Mouse (Mus musculus) MEL (cell line): ENCODE data around the gene Igsf21. TPM values are rescaled to one million over a fixed set of nuclear protein-coding genes. Genes with fewer than 3 reads are reported as not detected.

ENCODE experiments used
- DNase-seq: peaks from one replicate; pipeline ENCODE4 v3.0.0; 2011; ENCODE audit warnings: low read depth, low spot score
- H3K27ac ChIP-seq: 2 replicates; pipeline ENCODE4 v1.5.1; 2012; ENCODE audit warnings: low read depth, mild to moderate bottlenecking, control low read depth, low read length, moderate library complexity; ENCODE audit not compliant: control insufficient read depth
- H3K27me3 ChIP-seq, 2 experiments: fragments of 150-350 bp in 1 of 2; sonication (generic) in 1 of 2; 2 replicates each; pipeline ENCODE4 v1.6.1; 2012; ENCODE audit warnings: low read length in 2 of 2, mild to moderate bottlenecking in 2 of 2, improper control_type of control experiment in 1 of 2, moderate library complexity in 1 of 2; ENCODE audit not compliant: insufficient read depth in 2 of 2, control insufficient read depth in 1 of 2
- H3K36me3 ChIP-seq, 2 experiments: 2 replicates each; pipeline ENCODE4 v1.6.1; 2012 to 2014; ENCODE audit warnings: low read length in 2 of 2, improper control_type of control experiment in 1 of 2, inconsistent platforms in 1 of 2, mild to moderate bottlenecking in 1 of 2; ENCODE audit not compliant: insufficient read depth in 2 of 2, control insufficient read depth in 1 of 2
- H3K4me1 ChIP-seq, 2 experiments: fragments of 150-350 bp in 1 of 2; sonication (generic) in 1 of 2; 2 replicates each; pipeline ENCODE4 v1.6.1; 2012; ENCODE audit warnings: low read length in 2 of 2, improper control_type of control experiment in 1 of 2, mild to moderate bottlenecking in 1 of 2; ENCODE audit not compliant: insufficient read depth in 2 of 2, control insufficient read depth in 1 of 2
- H3K4me3 ChIP-seq, 2 experiments: fragments of 150-350 bp in 1 of 2; sonication (generic) in 1 of 2; 2 replicates each; pipeline ENCODE4 v1.5.1; 2012; ENCODE audit warnings: low read depth in 2 of 2, low read length in 2 of 2, mild to moderate bottlenecking in 2 of 2, moderate library complexity in 2 of 2, control low read depth in 1 of 2, improper control_type of control experiment in 1 of 2; ENCODE audit not compliant: control insufficient read depth in 1 of 2, insufficient read depth in 1 of 2
- H3K79me2 ChIP-seq: 2 replicates; pipeline ENCODE4 v1.6.1; 2012; ENCODE audit warnings: mild to moderate bottlenecking, low read length, moderate library complexity; ENCODE audit not compliant: control insufficient read depth, poor library complexity, insufficient read depth
- H3K9ac ChIP-seq: 2 replicates; pipeline ENCODE4 v1.6.1; 2012; ENCODE audit warnings: low read depth, mild to moderate bottlenecking, control low read depth, low read length, moderate library complexity; ENCODE audit not compliant: control insufficient read depth, poor library complexity, severe bottlenecking
- H3K9me3 ChIP-seq: fragments of 150-350 bp; sonication (generic); replicated peaks from 2 replicates; pipeline ENCODE4 v1.6.1; 2012; ENCODE audit warnings: mild to moderate bottlenecking, low read length, improper control_type of control experiment, moderate library complexity; ENCODE audit not compliant: insufficient read depth
- BHLHE40 ChIP-seq: IDR thresholded peaks from 2 replicates; pipeline ENCODE4 v1.6.1; 2012; ENCODE audit warnings: low read depth, mild to moderate bottlenecking, inconsistent platforms, low read length, improper control_type of control experiment, borderline replicate concordance
- CHD2 ChIP-seq: IDR thresholded peaks from 2 replicates; pipeline ENCODE4 v1.6.1; 2011; ENCODE audit warnings: low read length, improper control_type of control experiment
- CTCF ChIP-seq, 3 experiments: IDR thresholded peaks in 2 of 3; conservative IDR thresholded peaks in 1 of 3; 2 replicates each; pipeline ENCODE4 v1.5.1; 2011 to 2012; ENCODE audit warnings: low read length in 3 of 3, low read depth in 2 of 3, mild to moderate bottlenecking in 2 of 3, improper control_type of control experiment in 1 of 3, inconsistent platforms in 1 of 3, mixed read lengths in 1 of 3, moderate library complexity in 1 of 3; ENCODE audit not compliant: control insufficient read depth in 1 of 3, insufficient read depth in 1 of 3, poor library complexity in 1 of 3, severe bottlenecking in 1 of 3
- EP300 ChIP-seq, 2 experiments: IDR thresholded peaks; 2 replicates each; pipeline ENCODE4 v1.6.1; 2011; ENCODE audit warnings: improper control_type of control experiment in 2 of 2, low read length in 2 of 2, low read depth in 1 of 2, mild to moderate bottlenecking in 1 of 2
- ETS1 ChIP-seq: IDR thresholded peaks from 2 replicates; pipeline ENCODE4 v1.6.1; 2012; ENCODE audit warnings: low read depth, mild to moderate bottlenecking, inconsistent platforms, low read length, improper control_type of control experiment, moderate library complexity
- GABPA ChIP-seq: IDR thresholded peaks from 2 replicates; pipeline ENCODE4 v1.6.1; 2012; ENCODE audit warnings: low read depth, mild to moderate bottlenecking, inconsistent platforms, low read length, improper control_type of control experiment, moderate library complexity
- HCFC1 ChIP-seq: IDR thresholded peaks from 2 replicates; pipeline ENCODE4 v1.6.1; 2012; ENCODE audit warnings: low read depth, mild to moderate bottlenecking, inconsistent platforms, low read length, improper control_type of control experiment, moderate library complexity
- MAFK ChIP-seq: IDR thresholded peaks from 2 replicates; pipeline ENCODE4 v1.6.1; 2011; ENCODE audit warnings: low read depth, mild to moderate bottlenecking, low read length, improper control_type of control experiment, borderline replicate concordance
- MAX ChIP-seq: IDR thresholded peaks from 2 replicates; pipeline ENCODE4 v1.6.1; 2011; ENCODE audit warnings: low read length, improper control_type of control experiment
- MYC ChIP-seq: IDR thresholded peaks from 2 replicates; pipeline ENCODE4 v1.6.1; 2011; ENCODE audit warnings: low read depth, mild to moderate bottlenecking, low read length, improper control_type of control experiment, moderate library complexity
- NRF1 ChIP-seq: IDR thresholded peaks from 2 replicates; pipeline ENCODE4 v1.6.1; 2014; ENCODE audit warnings: low read depth, mild to moderate bottlenecking, inconsistent platforms, low read length, improper control_type of control experiment, moderate library complexity; ENCODE audit not compliant: poor library complexity, insufficient read depth, severe bottlenecking
- POLR2A ChIP-seq, 2 experiments: IDR thresholded peaks; 2 replicates each; pipeline ENCODE4 v1.6.1; 2011 to 2012; ENCODE audit warnings: low read length in 2 of 2, mild to moderate bottlenecking in 2 of 2, control low read depth in 1 of 2, improper control_type of control experiment in 1 of 2, low read depth in 1 of 2, moderate library complexity in 1 of 2; ENCODE audit not compliant: control insufficient read depth in 1 of 2, insufficient read depth in 1 of 2, poor library complexity in 1 of 2
- POLR2AphosphoS5 ChIP-seq: IDR thresholded peaks from 2 replicates; pipeline ENCODE4 v1.6.1; 2012; ENCODE audit warnings: low read depth, borderline replicate concordance, mild to moderate bottlenecking, inconsistent platforms, low read length, moderate library complexity, mixed read lengths
- RAD21 ChIP-seq: IDR thresholded peaks from 2 replicates; pipeline ENCODE4 v1.6.1; 2011; ENCODE audit warnings: mild to moderate bottlenecking, low read depth, low read length, improper control_type of control experiment
- TAL1 ChIP-seq: IDR thresholded peaks from 2 replicates; pipeline ENCODE4 v1.6.1; 2012; ENCODE audit warnings: mild to moderate bottlenecking, inconsistent platforms, low read length, moderate library complexity, mixed read lengths
- TBP ChIP-seq: IDR thresholded peaks from 2 replicates; pipeline ENCODE4 v1.8.0; 2011; ENCODE audit warnings: low read depth, low read length, improper control_type of control experiment
- USF1 ChIP-seq: IDR thresholded peaks from 2 replicates; pipeline ENCODE4 v1.6.1; 2014; ENCODE audit warnings: low read depth, mild to moderate bottlenecking, inconsistent platforms, low read length, improper control_type of control experiment, moderate library complexity
- USF2 ChIP-seq, 2 experiments: IDR thresholded peaks; 2 replicates each; pipeline ENCODE4 v1.6.1; 2011 to 2012; ENCODE audit warnings: improper control_type of control experiment in 2 of 2, low read length in 2 of 2, borderline replicate concordance in 1 of 2, inconsistent platforms in 1 of 2, low read depth in 1 of 2, mild to moderate bottlenecking in 1 of 2; ENCODE audit not compliant: insufficient read depth in 1 of 2
- polyA plus RNA-seq, 2 experiments: library from polyadenylated mRNA; stranded (reverse) in 1 of 2; unstranded in 1 of 2; fragments of >175 nt in 1 of 2; fragments of >200 nt in 1 of 2; gene quantifications; 2 replicates each; pipeline versions ENCODE4 v1.2.1 to v1.2.4; 2012; ENCODE audit warnings: low replicate concordance in 2 of 2, low read depth in 1 of 2; ENCODE audit not compliant: insufficient read length in 2 of 2, insufficient read depth in 1 of 2, missing spikeins in 1 of 2
- total RNA-seq: library from RNA; depleted of rRNA; stranded (reverse); fragments of 300-350 nt; gene quantifications from 2 replicates; pipeline ENCODE4 v1.2.3, GENCODE M21; 2012

The Igsf21 gene
- total and polyA plus RNA-seq, 3 experiments: not detected

DNA sequence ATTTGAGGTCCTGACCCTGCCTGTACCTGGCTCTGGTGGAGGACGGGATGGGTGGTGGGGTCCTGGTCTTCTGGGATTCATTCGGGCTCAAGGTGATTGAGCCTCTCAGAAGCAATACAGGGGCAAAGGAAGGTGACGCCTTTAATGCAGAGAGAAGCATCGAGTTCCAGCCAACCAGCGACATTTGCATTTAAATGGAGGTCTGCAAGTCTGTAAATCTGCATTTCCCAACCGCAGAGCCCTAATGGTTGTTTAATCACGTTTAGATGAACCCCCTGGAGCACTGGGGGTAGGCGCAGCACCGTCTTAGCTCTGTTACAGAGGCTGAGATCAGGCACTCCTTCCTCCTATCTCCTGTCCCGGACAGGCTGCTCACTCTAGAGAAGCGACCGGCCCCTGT, 244.5 kb downstream of the Igsf21 start:
- Histone ChIP-seq H3K79me2 (no peaks in the 10 kb centered on the region), H3K36me3 (no peaks in the 10 kb centered on the region), H3K9me3 (no peaks in the 10 kb centered on the region), H3K4me1 (no peaks in the 10 kb centered on the region), H3K27me3 (no peaks in the 10 kb centered on the region), H3K27ac (no peak overlapping the region), H3K4me3 (no peak overlapping the region), H3K9ac (no peak overlapping the region)
- DNase-seq: no peak
- TF ChIP-seq CHD2 (no peak), NRF1 (no peak), TAL1 (no peak), MAX (no peak), RAD21 (no peak), BHLHE40 (no peak), GABPA (no peak)

DNA sequence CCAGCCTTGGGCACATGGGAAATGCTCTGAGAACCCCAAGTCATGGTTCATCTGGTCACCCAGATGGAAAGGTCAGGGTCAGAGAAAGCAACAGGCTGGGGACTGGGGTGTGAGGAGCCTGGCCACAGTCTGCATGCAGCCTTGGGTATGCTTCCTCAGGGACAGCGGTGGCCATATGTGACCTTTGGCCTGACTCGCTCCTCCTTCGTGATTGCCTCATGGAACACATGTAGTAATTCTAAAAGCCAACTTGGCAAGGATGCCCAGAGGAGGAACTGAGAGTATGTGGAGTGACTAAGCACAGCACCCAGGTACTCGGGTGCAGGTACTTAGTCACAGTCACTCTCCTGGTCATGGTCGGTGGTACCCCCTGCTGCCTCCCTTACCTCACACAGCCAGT, 245.7 kb downstream of the Igsf21 start:
- H3K36me3 ChIP-seq: no peaks in the 10 kb centered on the region
- H3K27me3 ChIP-seq: no peaks in the 10 kb centered on the region
- no peak overlapping the region for H3K9ac ChIP-seq
- no peak overlapping the region for H3K4me3 ChIP-seq
- DNase-seq: no peak
- H3K4me1 ChIP-seq: no peaks in the 10 kb centered on the region
- TF ChIP-seq USF1: no peak
- no peak for TF ChIP-seq MYC
- no peak for TF ChIP-seq TBP
- TF ChIP-seq POLR2A (IDR thresholded peaks at IDR 0.05; ENCODE audit: control insufficient read depth in 1 of 2, insufficient read depth in 1 of 2, low read depth in 1 of 2, low read length in 2 of 2, poor library complexity in 1 of 2): no peak
- no peak for TF ChIP-seq HCFC1
- TF ChIP-seq GABPA: no peak
- no peak for TF ChIP-seq NRF1
- TF ChIP-seq ETS1: no peak
- no peak for TF ChIP-seq USF2 (IDR thresholded peaks at IDR 0.05; ENCODE audit: borderline replicate concordance in 1 of 2, insufficient read depth in 1 of 2, low read depth in 1 of 2, low read length in 2 of 2)
- TF ChIP-seq CTCF (IDR thresholded peaks at IDR 0.05 in 2 of 3, conservative IDR thresholded peaks at IDR 0.05 in 1 of 3; ENCODE audit: control insufficient read depth in 1 of 3, insufficient read depth in 1 of 3, low read depth in 2 of 3, low read length in 3 of 3, poor library complexity in 1 of 3, severe bottlenecking in 1 of 3): no peak
- no peak for TF ChIP-seq MAFK
- no peak for TF ChIP-seq EP300 (IDR thresholded peaks at IDR 0.05; ENCODE audit: low read depth in 1 of 2, low read length in 2 of 2)
- TF ChIP-seq POLR2AphosphoS5: no peak
- no peaks in the 10 kb centered on the region for H3K9me3 ChIP-seq
- H3K27ac ChIP-seq: no peak overlapping the region
- no peaks in the 10 kb centered on the region for H3K79me2 ChIP-seq
